14 mouse cellular contexts compared by ENCODE assay signal in genomic region chr9:110348899-110349298, GRCm38 (mm10).
"Had no signal": no experiment of that assay in that cellular context is flagged by ENCODE, and none has a peak within 500 bp of the region (broad histone marks: within the 10 kb centered on the region; RNA-seq: fewer than 3 reads in every experiment).

No protein-coding gene starts in this region.

- H3K4me1 ChIP-seq: midbrain, embryonic 10.5 days had no signal

- H3K9me3 ChIP-seq: limb, embryonic 15.5 days; liver, embryonic 15.5 days; midbrain, embryonic 10.5 days; neural tube, embryonic 15.5 days had no signal

- H3K36me3 ChIP-seq: liver, embryonic 15.5 days; midbrain, embryonic 10.5 days had no signal

- H3K4me2 ChIP-seq: limb, embryonic 15.5 days; liver, embryonic 15.5 days; neural tube, embryonic 15.5 days had no signal

- DNase-seq: kidney, adult 8-10 months; kidney, postnatal 25 days; layer of hippocampus, adult 9-11 months; layer of hippocampus, postnatal 36 days; lung, postnatal 4 days; midbrain, embryonic 14.5 days; thymus, adult 2 months; thymus, postnatal 25 days had no signal

- H3K27ac ChIP-seq: limb, embryonic 15.5 days; liver, embryonic 15.5 days; midbrain, embryonic 10.5 days; neural tube, embryonic 15.5 days had no signal

- ATAC-seq: intestine, postnatal 0 days had no signal

- H3K27me3 ChIP-seq: limb, embryonic 15.5 days; liver, embryonic 15.5 days; neural tube, embryonic 15.5 days had no signal

- H3K4me3 ChIP-seq: limb, embryonic 15.5 days; liver, embryonic 15.5 days; midbrain, embryonic 10.5 days; myocyte; neural tube, embryonic 15.5 days had no signal

- H3K9ac ChIP-seq: limb, embryonic 15.5 days; liver, embryonic 15.5 days; neural tube, embryonic 15.5 days had no signal
